Mouse (Mus musculus): ENCODE measurements around the gene Ppm1n. TPM values are rescaled to one million over a fixed set of nuclear protein-coding genes. Genes with fewer than 3 reads are reported as not detected.

Gene Ppm1n
- polyA plus RNA-seq, 1 experiment from 2014 or later, result not detected

DNA sequence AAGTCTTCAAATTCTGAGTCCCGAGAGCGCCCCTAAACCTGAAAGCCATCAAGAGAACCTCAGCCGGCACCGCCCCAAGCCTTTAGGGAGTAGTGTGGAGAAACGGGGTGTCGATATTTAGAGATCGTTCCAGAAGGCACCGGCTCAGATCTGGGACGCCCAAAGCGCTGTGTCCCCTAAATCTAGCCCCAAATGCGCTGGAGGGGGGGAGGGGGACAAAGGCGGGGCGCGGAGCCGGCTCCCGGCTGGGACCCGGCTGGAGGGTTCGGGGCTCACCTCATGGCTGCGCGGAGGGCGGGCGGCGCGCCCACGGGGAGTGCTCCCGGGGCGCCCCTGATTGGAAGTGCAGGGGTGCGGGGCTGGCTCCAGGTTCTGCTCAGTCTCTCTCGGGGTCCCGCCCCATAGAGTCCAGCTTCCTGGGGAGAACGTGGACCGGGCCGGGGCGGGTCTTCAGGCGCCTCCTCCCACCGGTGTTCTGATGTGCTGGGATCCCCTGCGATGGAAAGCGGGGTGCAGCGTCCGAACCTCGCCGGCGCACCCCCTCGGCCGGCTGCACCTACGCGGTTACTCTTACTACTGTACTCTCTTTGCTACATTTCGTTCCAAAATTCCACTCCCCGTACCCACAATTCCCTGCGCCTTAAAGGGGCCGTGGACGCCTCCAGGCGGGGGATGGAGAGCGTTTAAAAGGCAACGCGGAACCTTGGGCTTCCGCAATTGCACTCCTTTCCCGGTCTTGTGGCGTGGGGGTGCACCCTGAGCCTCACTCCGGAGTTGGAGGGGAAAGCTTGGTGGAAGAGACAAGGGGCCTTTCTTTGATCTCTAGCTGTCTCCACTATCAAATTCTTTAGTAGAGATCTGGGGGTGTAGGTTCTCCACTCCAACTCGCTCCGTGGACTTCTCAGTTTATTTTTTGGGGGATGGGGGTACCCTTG lies 8.4 kb downstream of the Ppm1n start, which contains the start of gene Vasp:
Gene Vasp, minus strand, starts transcription at position 580 of the 935 bp plus-strand sequence.
- H3K4me1 ChIP-seq, result peaks cover 21% of the 10 kb centered on the region
- under 1% methylated on average over 62 of the region's 62 CpGs for WGBS
- H3K4me2 ChIP-seq (replicated peaks), result peak within 1 kb of the TSS; percentile 96
- H3K27ac ChIP-seq, result peak within 1 kb of the TSS; percentile 42
- 0 out of 2 replicates have a peak, but pooled peaks cover 6% of the 10 kb centered on the region for H3K36me3 ChIP-seq
- peak; percentile 62 for ATAC-seq (ENCODE audit: low FRiP score, low read depth)
- H3K9me3 ChIP-seq, result no peaks in the 10 kb centered on the region
- peak within 1 kb of the TSS; percentile 92 for H3K9ac ChIP-seq
- H3K27me3 ChIP-seq (replicated peaks), result no peaks in the 10 kb centered on the region
- H3K4me3 ChIP-seq, result peak within 1 kb of the TSS; percentile 97

DNA sequence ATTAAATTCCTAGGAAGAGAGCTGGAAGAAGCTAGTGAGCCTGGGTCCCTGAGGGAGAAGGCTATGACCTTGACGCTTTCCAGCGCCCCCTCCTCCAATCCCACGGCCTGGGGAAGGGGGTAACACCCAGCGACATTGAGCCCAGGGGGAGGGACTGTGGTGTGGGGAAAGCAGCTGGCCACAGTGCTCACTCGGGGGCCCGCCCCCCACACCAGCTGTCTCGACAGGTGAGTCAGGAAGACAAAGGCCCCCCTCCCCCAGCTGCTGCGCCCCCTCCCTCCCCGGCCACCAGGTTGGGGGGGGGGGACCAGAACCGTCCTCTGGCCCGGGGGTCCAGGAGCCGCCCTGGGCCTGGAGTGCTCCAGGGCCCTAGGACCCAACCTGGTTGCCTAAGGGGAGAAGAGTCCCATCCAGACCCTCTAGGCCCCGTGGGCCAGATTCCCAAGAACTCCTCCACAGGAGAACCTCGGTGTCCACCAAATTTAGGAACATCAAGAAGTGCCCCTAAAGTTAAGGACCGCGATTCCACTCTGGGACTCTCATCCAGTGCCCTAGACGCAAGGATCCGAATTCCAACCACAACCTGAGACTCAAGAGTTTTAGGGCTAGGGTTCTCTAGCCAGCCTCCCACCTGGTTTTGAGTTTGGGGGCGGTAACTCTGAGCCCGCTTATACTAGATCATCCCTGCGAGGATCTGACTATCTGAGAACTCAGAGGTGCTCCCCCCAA lies 9.2 kb downstream of the Ppm1n start:
- H3K4me1 ChIP-seq, result peaks cover 22% of the 10 kb centered on the region
- no peaks in the 10 kb centered on the region for H3K9me3 ChIP-seq
- H3K36me3 ChIP-seq, result 0 out of 2 replicates have a peak, but pooled peaks cover 6% of the 10 kb centered on the region
- ATAC-seq (ENCODE audit: low FRiP score, low read depth), result no peak
- no peaks in the 10 kb centered on the region for H3K27me3 ChIP-seq (replicated peaks)
- H3K27ac ChIP-seq, result peak overlapping the region; percentile 32; the same call in 1 of the 2 replicates
- H3K9ac ChIP-seq, result peak overlapping the region; percentile 92
- H3K4me2 ChIP-seq (replicated peaks), result peak overlapping the region; percentile 96
- WGBS, result under 1% methylated on average over 20 of the region's 21 CpGs
- peak overlapping the region; percentile 97 for H3K4me3 ChIP-seq

GRCm38 (mm10) chr7:19269721-19270441 lies 10.0 kb downstream of the Ppm1n start:
- Histone ChIP-seq H3K27me3 (replicated peaks) (no peaks in the 10 kb centered on the region), H3K4me2 (replicated peaks) (peak overlapping the region; percentile 96), H3K9ac (peak overlapping the region; percentile 60), H3K9me3 (no peaks in the 10 kb centered on the region), H3K4me3 (peak overlapping the region; percentile 97), H3K36me3 (peaks cover 7% of the 10 kb centered on the region; the same call in 1 of the 2 replicates), H3K4me1 (peaks cover 24% of the 10 kb centered on the region), H3K27ac (no peak overlapping the region)
- WGBS, result under 1% methylated on average over 19 of the region's 19 CpGs
- ATAC-seq (ENCODE audit: low FRiP score, low read depth), result no peak

- Histone ChIP-seq H3K4me3 (peak overlapping the region; percentile 97), H3K9ac (peak overlapping the region; percentile 60), H3K9me3 (no peaks in the 10 kb centered on the region), H3K4me2 (replicated peaks) (peak overlapping the region; percentile 96), H3K4me1 (peaks cover 24% of the 10 kb centered on the region), H3K36me3 (peaks cover 14% of the 10 kb centered on the region), H3K27ac (no peak overlapping the region), H3K27me3 (replicated peaks) (no peaks in the 10 kb centered on the region)
- 48% methylated on average over 10 of the region's 10 CpGs for WGBS
- ATAC-seq (ENCODE audit: low FRiP score, low read depth), result no peak
Measured at GRCm38 (mm10) chr7:19268993-19269681, 10.7 kb downstream of the Ppm1n start.

GRCm38 (mm10) chr7:19267051-19267450 lies 12.8 kb downstream of the Ppm1n start:
- 77% methylated on average over 10 of the region's 10 CpGs for WGBS
- H3K4me3 ChIP-seq, result no peak overlapping the region
- ATAC-seq (ENCODE audit: low FRiP score, low read depth), result no peak

DNA sequence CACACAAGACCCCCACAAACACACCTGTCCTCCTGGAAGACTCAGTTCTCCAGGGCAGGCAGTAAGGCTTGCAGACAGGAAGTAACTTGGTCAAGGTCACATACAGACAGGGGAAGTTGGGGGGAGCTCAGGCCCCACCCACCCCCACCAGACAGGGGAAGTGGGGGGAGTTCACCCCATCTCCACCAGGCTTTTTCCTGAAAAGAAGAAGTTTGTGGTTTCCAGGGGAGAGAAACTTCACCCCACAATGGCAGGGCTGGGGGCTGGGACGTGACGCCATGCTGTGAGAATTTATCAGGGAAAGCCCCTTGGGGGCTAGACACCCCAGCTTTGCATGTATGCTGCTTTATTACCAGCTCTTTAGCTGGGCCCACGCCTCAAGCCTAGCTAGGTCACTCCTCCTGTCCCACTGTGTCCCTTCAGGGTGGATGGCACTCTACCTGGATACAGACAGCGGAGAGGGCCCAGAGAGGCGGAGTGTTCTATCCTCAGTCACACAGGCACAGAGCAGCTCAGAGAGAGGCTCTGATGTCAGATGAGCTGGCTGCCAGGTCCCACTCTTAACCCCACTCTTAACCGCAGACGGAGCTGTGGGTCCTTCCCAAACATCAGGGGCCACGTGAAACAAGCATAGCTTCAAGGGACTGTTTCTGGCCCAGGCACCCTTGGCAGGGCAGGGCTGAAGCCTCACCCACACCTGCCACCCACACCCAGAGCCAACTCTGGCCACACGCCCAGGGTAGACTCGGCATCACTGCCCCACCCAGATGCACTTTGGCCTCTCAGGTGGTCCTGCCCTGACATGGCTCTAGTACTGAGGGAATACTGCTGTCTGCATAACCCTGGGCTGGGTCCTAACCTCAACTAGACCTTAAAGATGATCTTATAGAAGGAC lies 13.7 kb downstream of the Ppm1n start:
- no peak for ATAC-seq (ENCODE audit: low FRiP score, low read depth)
- Histone ChIP-seq H3K9ac (no peak overlapping the region), H3K9me3 (no peaks in the 10 kb centered on the region), H3K27me3 (replicated peaks) (no peaks in the 10 kb centered on the region), H3K4me2 (replicated peaks) (no peak overlapping the region), H3K27ac (no peak overlapping the region), H3K36me3 (peaks cover 39% of the 10 kb centered on the region), H3K4me1 (peaks cover 23% of the 10 kb centered on the region), H3K4me3 (no peak overlapping the region)
- WGBS, result 87% methylated on average over 10 of the region's 10 CpGs

More at GRCm38 (mm10) chr7:19267051-19267450, 12.8 kb downstream of the Ppm1n start:
- peaks cover 24% of the 10 kb centered on the region for H3K4me1 ChIP-seq
- no peaks in the 10 kb centered on the region for H3K27me3 ChIP-seq (replicated peaks)
- peaks cover 31% of the 10 kb centered on the region for H3K36me3 ChIP-seq
- H3K9me3 ChIP-seq, result no peaks in the 10 kb centered on the region
- no peak overlapping the region for H3K27ac ChIP-seq
- H3K9ac ChIP-seq, result no peak overlapping the region
- no peak overlapping the region for H3K4me2 ChIP-seq (replicated peaks)

- WGBS, result 76% methylated on average over 7 of the region's 7 CpGs
Measured at GRCm38 (mm10) chr7:19265147-19265546, 14.7 kb downstream of the Ppm1n start.

GRCm38 (mm10) chr7:19258336-19258735 lies 21.5 kb downstream of the Ppm1n start:
- Histone ChIP-seq H3K9ac (no peak overlapping the region), H3K27ac (no peak overlapping the region), H3K4me1 (no peaks in the 10 kb centered on the region), H3K36me3 (peaks cover 77% of the 10 kb centered on the region), H3K4me3 (no peak overlapping the region), H3K27me3 (replicated peaks) (no peaks in the 10 kb centered on the region), H3K9me3 (no peaks in the 10 kb centered on the region), H3K4me2 (replicated peaks) (no peak overlapping the region)
- 79% methylated on average over 3 of the region's 3 CpGs for WGBS
- no peak for ATAC-seq (ENCODE audit: low FRiP score, low read depth)

More at GRCm38 (mm10) chr7:19265147-19265546, 14.7 kb downstream of the Ppm1n start:
- no peaks in the 10 kb centered on the region for H3K9me3 ChIP-seq
- H3K4me2 ChIP-seq (replicated peaks), result no peak overlapping the region
- peaks cover 50% of the 10 kb centered on the region for H3K36me3 ChIP-seq
- no peak for ATAC-seq (ENCODE audit: low FRiP score, low read depth)
- H3K4me3 ChIP-seq, result no peak overlapping the region
- no peak overlapping the region for H3K9ac ChIP-seq
- peaks cover 13% of the 10 kb centered on the region for H3K4me1 ChIP-seq
- H3K27me3 ChIP-seq (replicated peaks), result no peaks in the 10 kb centered on the region
- no peak overlapping the region for H3K27ac ChIP-seq

GRCm38 (mm10) chr7:19257390-19258022 lies 22.4 kb downstream of the Ppm1n start:
- 36% methylated on average over 11 of the region's 11 CpGs for WGBS
- no peaks in the 10 kb centered on the region for H3K27me3 ChIP-seq (replicated peaks)
- no peak overlapping the region for H3K4me2 ChIP-seq (replicated peaks)
- peak; percentile 82 for ATAC-seq (ENCODE audit: low FRiP score, low read depth)
- H3K27ac ChIP-seq, result no peak overlapping the region
- H3K4me3 ChIP-seq, result no peak overlapping the region
- H3K36me3 ChIP-seq, result peaks cover 70% of the 10 kb centered on the region
- H3K9ac ChIP-seq, result no peak overlapping the region
- no peaks in the 10 kb centered on the region for H3K4me1 ChIP-seq
- no peaks in the 10 kb centered on the region for H3K9me3 ChIP-seq

GRCm38 (mm10) chr7:19256567-19256966 lies 23.3 kb downstream of the Ppm1n start:
- no peak overlapping the region for H3K4me2 ChIP-seq (replicated peaks)
- peaks cover 64% of the 10 kb centered on the region for H3K36me3 ChIP-seq
- WGBS, result 86% methylated on average over 7 of the region's 7 CpGs
- ATAC-seq (ENCODE audit: low FRiP score, low read depth), result no peak
- no peak overlapping the region for H3K27ac ChIP-seq
- no peaks in the 10 kb centered on the region for H3K9me3 ChIP-seq
- no peaks in the 10 kb centered on the region for H3K27me3 ChIP-seq (replicated peaks)
- H3K9ac ChIP-seq, result no peak overlapping the region
- no peaks in the 10 kb centered on the region for H3K4me1 ChIP-seq
- H3K4me3 ChIP-seq, result no peak overlapping the region

All from neural tube, embryonic 12.5 days (tissue).